Mouse (Mus musculus) E14TG2a.4 (cell line): Measurements from ENCODE around the gene Btd.

Experiments used
- CTCF ChIP-seq: conservative IDR thresholded peaks from 2 replicates; pipeline ENCODE4 v1.5.1; 2014; ENCODE audit warnings: low read length
- NANOG ChIP-seq: IDR thresholded peaks from 2 replicates; pipeline ENCODE4 v1.6.1; 2014; ENCODE audit warnings: borderline replicate concordance, low read length, mixed read lengths
- POU5F1 ChIP-seq: IDR thresholded peaks from 2 replicates; pipeline ENCODE4 v1.6.1; 2014; ENCODE audit warnings: low read length, borderline replicate concordance

GRCm38 (mm10) chr14:31640346-31640889, 410 bp upstream of the Btd start, which contains the start of gene Gm49387:
- TF ChIP-seq CTCF (no peak), POU5F1 (no peak), NANOG (no peak)
